Mouse (Mus musculus): ENCODE results near the gene Rassf5.
"Not testable (repeated sequence)": the region's sequence is repeated elsewhere in the genome, so short reads cannot be mapped to it uniquely, and the experiment has no call there.

The Rassf5 gene

DNA sequence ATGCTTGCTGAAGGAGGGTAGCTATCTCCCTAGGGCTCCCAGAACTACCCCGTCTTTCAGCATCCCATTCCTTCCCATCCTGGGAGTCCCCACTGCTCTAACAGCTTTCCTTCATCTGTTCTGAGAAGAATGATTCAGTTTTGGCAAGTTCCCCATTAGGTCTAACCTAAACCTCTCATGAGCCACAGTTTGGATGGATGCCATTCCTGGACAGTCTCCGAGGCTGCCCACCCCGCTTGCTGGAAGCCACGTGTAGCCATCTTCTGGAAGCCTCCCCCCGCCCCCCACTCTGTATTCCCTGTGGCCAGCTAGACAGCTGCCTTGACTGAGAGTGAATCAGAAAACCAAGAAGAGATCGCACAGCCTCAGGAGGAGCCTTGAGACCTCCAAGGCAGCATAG lies 12.2 kb upstream of the Rassf5 start:
- DNase-seq: no peak

DNA sequence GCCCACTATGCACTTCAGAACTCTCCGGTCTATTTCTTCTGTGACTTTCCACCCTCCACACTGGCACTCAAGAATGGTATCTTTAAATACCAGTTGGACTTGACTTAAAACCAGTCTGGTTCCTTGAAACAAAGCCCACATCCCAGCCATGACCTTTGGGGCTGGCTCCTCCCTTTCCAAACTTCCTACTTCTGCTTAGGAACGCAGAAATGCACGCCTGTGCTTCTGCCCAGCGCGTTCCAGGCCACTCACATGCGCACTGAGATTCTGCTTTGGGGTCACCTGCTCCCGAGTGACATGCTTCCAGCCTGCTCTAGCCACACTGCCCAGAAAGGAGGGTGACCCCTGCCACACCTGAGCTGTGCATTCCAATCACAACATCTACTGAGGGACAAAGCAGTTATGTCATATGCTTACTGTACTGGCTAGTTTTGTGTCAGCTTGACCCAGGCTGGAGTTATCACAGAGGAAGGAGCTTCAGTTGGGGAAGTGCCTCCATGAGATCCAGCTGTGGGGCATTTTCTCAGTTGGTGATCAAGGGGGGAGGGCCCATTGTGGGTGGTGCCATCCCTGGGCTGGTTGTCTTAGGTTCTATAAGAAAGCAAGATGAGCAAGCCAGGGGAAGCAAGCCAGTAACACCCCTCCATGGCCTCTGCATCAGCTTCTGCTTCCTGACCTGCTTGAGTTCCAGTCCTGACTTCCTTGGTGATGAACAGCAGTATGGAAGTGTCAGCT lies 7.6 kb upstream of the Rassf5 start:
- DNase-seq: not testable (repeated sequence)

- DNase-seq: no peak
Observed at GRCm38 (mm10) chr1:131246433-131247395, 1.7 kb upstream of the Rassf5 start.

GRCm38 (mm10) chr1:131245926-131246325 lies 868 bp upstream of the Rassf5 start:
- no peak for DNase-seq

DNA sequence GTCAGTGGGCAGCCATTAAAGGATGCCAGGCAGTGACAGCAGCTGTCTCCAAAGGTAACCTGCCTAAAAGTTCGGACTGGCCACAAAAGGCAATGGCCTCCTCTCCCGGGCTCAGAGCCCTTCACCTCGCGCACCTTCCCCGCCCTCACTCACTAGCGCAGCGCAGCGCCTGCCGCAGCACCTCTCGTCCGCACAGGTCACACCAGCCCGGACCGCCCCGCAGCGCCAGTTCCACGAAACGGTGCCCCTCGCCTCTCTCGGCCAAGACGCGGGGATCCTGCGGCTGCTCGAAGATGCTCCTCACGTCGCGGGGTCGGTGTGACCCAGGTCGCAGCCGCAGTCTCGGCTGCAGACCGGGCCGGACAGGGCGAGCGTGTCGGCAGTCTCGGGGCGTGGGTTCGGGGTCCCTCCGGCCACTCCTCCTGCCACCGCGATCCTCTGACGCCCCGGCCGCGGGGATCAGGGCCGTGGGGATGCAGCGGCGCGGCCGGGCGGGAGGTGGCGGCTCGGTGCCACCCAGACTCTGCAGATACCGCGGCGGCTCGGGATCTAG lies 446 bp downstream of the Rassf5 start:
- DNase-seq: no peak

DNA sequence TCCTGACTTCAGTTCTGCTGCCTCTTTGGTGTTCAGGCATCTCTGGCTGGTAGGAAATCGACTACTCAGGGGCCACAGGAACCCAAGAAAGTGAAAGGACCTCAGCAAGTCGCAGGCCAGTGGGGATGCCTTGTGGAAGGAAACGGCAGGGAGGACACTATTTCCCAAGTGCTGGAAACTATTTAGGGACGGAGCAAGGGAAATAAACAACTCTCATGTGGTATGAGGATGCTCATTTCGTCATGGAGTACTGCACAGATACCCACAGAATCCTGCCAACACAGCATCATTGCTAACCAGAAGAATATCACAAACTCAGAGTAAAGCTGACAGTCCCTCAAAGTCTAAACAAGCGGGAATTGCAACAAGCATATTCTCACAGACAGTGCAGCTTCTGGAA lies 2.1 kb downstream of the Rassf5 start:
- no peak for DNase-seq

- DNase-seq: no peak
Observed at GRCm38 (mm10) chr1:131239576-131240193, 5.4 kb downstream of the Rassf5 start.

GRCm38 (mm10) chr1:131238931-131239381 lies 6.1 kb downstream of the Rassf5 start:
- no peak for DNase-seq

DNA sequence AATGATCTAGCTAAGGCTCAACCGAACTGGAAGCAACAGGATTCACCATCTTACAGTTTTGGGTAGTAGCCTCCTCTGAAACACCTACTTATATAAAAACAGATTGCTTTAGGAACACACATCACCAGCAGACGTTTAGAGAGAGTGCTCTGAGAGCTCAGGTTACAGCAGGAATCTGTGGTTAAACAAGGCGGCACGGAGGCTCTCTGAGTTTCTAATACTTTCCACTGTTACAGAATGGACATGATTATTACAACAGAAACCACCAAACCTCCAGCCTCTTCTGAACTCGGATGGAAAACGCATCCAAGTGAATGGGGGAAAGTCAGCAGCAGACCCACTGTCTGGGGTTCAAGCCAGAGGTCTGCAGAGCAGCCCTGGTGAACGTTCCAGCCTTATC lies 9.0 kb downstream of the Rassf5 start:
- DNase-seq: no peak

GRCm38 (mm10) chr1:131233527-131233926 lies 11.5 kb downstream of the Rassf5 start:
- no peak for DNase-seq

GRCm38 (mm10) chr1:131228659-131229058 lies 16.4 kb downstream of the Rassf5 start:
- DNase-seq: no peak

GRCm38 (mm10) chr1:131228225-131228624 lies 16.8 kb downstream of the Rassf5 start:
- no peak for DNase-seq

DNA sequence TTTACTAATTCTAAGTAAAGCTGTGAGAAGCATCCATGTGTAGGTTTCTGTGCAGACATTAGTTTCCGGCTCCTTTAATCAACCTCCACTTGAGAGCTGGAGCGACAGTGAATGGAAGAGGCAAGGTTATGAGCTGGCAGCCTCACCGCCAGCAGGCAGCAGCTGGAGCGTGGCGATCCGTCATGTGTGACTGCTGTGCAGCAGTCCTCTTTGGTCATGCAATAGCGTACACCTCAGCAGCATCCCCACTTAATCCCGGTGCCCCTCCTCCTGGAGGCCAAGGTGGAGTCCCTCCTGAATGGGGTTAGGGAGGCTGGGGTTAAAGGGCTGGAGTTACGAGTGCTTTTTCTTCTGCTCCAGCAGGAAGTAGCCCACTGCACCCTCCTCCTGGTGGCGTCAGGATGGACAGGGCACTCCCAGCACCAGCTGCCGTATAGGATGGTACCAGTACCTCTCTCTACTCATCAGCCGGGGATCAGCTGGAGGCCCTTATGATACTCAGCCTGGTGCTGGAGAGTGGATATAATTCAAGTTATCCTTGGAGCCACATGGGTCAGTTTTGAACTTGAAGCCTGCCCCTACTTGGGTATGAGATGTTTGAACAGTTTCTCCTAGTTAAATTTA lies 20.1 kb downstream of the Rassf5 start:
- no peak for DNase-seq

DNA sequence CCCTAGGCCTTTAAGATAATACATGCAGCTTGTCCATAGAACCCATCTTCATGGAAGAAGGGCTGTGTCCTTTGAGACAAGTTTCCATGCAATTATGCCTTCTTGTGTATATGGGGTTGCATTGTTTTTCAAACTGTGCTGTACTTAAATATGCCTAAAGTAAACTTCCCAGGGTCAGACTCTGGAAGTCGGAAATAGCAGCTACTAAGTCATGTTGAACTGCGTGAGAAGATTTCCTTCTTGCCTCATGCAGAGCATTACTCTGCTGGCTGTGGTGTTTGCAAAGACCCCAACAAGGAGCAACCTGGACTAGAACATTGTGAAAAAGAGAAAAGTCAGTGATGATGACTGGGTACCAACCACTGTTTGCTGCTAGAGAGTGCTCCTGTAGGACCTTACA lies 21.7 kb downstream of the Rassf5 start:
- DNase-seq: no peak

- DNase-seq: no peak
Observed at GRCm38 (mm10) chr1:131221822-131222590, 23.1 kb downstream of the Rassf5 start.

- no peak for DNase-seq
Observed at GRCm38 (mm10) chr1:131218933-131219332, 26.1 kb downstream of the Rassf5 start.

DNA sequence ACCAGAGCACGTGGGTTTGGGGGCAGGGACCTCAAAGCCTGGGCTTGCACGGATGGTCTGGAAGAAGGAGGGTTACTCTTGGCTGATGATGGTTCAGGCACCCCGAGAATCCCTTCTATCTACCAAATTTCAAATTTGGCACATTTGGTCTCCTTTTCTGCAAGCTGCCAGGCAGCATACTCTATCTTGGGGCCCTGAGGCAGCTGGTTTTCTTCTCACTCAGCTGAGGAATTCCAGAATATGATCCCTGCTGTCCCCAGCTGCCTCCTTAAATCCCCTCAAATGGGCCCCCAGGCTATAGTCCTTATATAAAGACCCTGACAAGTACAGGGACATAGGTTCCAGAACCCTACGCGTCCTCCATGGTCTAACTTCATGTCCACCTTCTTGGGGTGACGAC lies 31.7 kb downstream of the Rassf5 start:
- no peak for DNase-seq

DNA sequence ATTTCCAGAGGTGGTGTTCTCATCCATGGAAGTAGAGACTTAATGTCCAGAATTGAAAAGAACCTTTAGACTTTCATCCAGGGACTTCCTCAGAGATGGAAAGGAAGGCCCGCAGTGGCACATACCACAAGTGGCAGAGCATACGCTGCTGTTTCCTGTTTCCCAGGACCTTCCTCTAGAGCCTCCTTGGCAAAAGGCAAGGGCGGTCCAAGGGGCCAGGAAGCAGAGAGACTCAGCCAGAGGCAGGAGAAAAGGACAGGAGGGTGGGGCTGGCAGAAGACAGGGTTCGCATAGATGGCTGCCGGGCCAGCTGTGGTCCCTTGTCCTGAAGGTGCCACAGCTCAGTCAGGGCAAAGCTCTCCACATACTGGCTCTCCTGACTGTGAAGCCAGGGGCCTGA lies 32.1 kb downstream of the Rassf5 start:
- DNase-seq: no peak

DNA sequence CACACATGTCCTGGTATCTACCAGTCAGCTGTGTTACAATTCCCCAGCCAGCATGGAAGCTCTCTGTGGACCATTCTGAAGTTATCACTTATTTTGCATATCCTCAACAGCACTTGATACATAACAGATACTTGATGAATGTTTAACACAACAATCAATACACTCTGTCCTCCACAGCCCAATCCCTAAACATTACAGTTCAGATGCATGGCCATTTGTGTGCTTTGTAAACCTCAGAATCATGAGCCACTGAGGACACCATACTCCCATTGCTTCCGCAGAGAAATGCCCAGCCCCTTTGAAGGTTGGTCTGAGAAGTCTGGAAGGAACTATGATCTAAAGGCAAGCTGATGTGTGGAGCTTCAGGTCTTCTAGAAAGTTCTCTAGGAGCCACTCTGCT lies 33.4 kb downstream of the Rassf5 start:
- DNase-seq: no peak

GRCm38 (mm10) chr1:131209971-131210426 lies 35.1 kb downstream of the Rassf5 start:
- no peak for DNase-seq

DNA sequence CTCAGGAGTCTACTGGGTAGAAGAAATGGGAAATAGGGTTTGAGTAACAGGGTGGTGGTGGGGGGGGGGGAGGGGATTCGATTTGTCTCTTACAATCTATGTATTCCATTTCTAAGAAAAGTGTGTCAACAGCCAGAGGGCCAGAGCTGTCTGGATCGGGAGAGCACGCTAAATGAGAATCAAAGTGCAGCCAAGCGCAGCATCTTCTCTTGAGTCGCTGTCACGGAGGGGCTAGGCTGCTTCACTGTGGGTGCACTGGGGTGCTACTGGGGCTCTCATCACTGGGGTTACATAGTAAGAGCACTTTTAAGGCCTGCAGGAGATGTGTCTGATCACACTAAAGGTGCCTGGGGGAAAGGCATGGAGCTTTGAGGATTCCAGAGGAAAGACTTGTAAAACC lies 36.3 kb downstream of the Rassf5 start:
- no peak for DNase-seq

GRCm38 (mm10) chr1:131208081-131208480 lies 37.0 kb downstream of the Rassf5 start:
- DNase-seq: no peak
